Mouse (Mus musculus) spleen, postnatal 36 days (tissue): ENCODE measurements around the gene Plscr3.

Experiments used
- DNase-seq, 2 experiments: peaks; one replicate each; pipeline ENCODE4 v3.0.0; 2022; ENCODE audit warnings: low spot score in 2 of 2, mixed read lengths in 1 of 2

Gene Plscr3

GRCm38 (mm10) chr11:69864138-69864860 lies 18.1 kb downstream of the Plscr3 start:
- DNase-seq, result no peak

GRCm38 (mm10) chr11:69865561-69865960 lies 19.4 kb downstream of the Plscr3 start:
- DNase-seq, result no peak

GRCm38 (mm10) chr11:69867335-69867734 lies 21.2 kb downstream of the Plscr3 start:
- DNase-seq, result no peak

- DNase-seq, result no peak
Observed at GRCm38 (mm10) chr11:69870289-69871069, 24.3 kb downstream of the Plscr3 start.

- DNase-seq, result no peak
Observed at GRCm38 (mm10) chr11:69871822-69872221, 25.6 kb downstream of the Plscr3 start.

- DNase-seq, result no peak
Observed at GRCm38 (mm10) chr11:69872451-69872850, 26.3 kb downstream of the Plscr3 start.

GRCm38 (mm10) chr11:69876186-69876585 lies 30.0 kb downstream of the Plscr3 start:
- peak in 1 of 2 experiments; percentile 39 for DNase-seq

- peak; percentile 80 to 83 for DNase-seq
Observed at GRCm38 (mm10) chr11:69876867-69877266, 30.7 kb downstream of the Plscr3 start.

GRCm38 (mm10) chr11:69877878-69878277 lies 31.7 kb downstream of the Plscr3 start, which contains the start of gene Tmem95:
TSS of gene Tmem95 (minus strand) at chr11:69878018.
- no peak for DNase-seq

GRCm38 (mm10) chr11:69878399-69878798 lies 32.2 kb downstream of the Plscr3 start:
- DNase-seq, result no peak

- no peak for DNase-seq
Observed at GRCm38 (mm10) chr11:69878952-69879351, 32.8 kb downstream of the Plscr3 start.

GRCm38 (mm10) chr11:69879711-69880110 lies 33.5 kb downstream of the Plscr3 start:
- no peak for DNase-seq

GRCm38 (mm10) chr11:69880506-69880852 lies 34.3 kb downstream of the Plscr3 start:
- DNase-seq, result peak; percentile 74 to 81

GRCm38 (mm10) chr11:69880853-69881603 lies 34.9 kb downstream of the Plscr3 start, which contains the start of gene Kctd11:
TSS of gene Kctd11 (minus strand) at chr11:69881406.
- DNase-seq, result peak; percentile 90 to 93

GRCm38 (mm10) chr11:69881787-69882670 lies 35.9 kb downstream of the Plscr3 start:
- no peak for DNase-seq

- peak in 1 of 2 experiments; percentile 63 for DNase-seq
Observed at GRCm38 (mm10) chr11:69883066-69883465, 36.9 kb downstream of the Plscr3 start.

- no peak for DNase-seq
Observed at GRCm38 (mm10) chr11:69883527-69884151, 37.5 kb downstream of the Plscr3 start.

GRCm38 (mm10) chr11:69884240-69884639 lies 38.1 kb downstream of the Plscr3 start:
- DNase-seq, result no peak

- DNase-seq, result no peak
Observed at GRCm38 (mm10) chr11:69884663-69885062, 38.5 kb downstream of the Plscr3 start.

- no peak for DNase-seq
Observed at GRCm38 (mm10) chr11:69886907-69887635, 40.9 kb downstream of the Plscr3 start.
